ENCODE assay signal across 15 mouse cellular contexts in genomic region chr11:5834506-5834905, GRCm38 (mm10). TPM values are rescaled to one million over a fixed set of nuclear protein-coding genes. Genes with fewer than 3 reads are reported as not detected.
"Had no signal": no experiment of that assay in that cellular context is flagged by ENCODE, and none has a peak within 500 bp of the region (broad histone marks: within the 10 kb centered on the region; RNA-seq: fewer than 3 reads in every experiment).

No protein-coding gene starts in this region.

- H3K27me3 ChIP-seq: limb, embryonic 15.5 days; liver, embryonic 13.5 days; midbrain, embryonic 15.5 days; neural tube, embryonic 13.5 days had no signal

- H3K27ac ChIP-seq: limb, embryonic 15.5 days; liver, embryonic 13.5 days; midbrain, embryonic 10.5 days; midbrain, embryonic 15.5 days; neural tube, embryonic 13.5 days had no signal

- H3K4me2 ChIP-seq: limb, embryonic 15.5 days; liver, embryonic 13.5 days; midbrain, embryonic 15.5 days; neural tube, embryonic 13.5 days had no signal

- DNase-seq: kidney, adult 18-20 months; layer of hippocampus, postnatal 36 days; liver, embryonic 13.5 days; lung, adult 18-20 months; lung, postnatal 10 days; lung, postnatal 4 days; retina, postnatal 1 day; right cerebral cortex, postnatal 4 days; thymus, postnatal 36 days had no signal

- H3K4me3 ChIP-seq: limb, embryonic 15.5 days; liver, embryonic 13.5 days; midbrain, embryonic 10.5 days; midbrain, embryonic 15.5 days; neural tube, embryonic 13.5 days had no signal

- ATAC-seq: midbrain, embryonic 15.5 days had no signal

- H3K9me3 ChIP-seq: limb, embryonic 15.5 days; liver, embryonic 13.5 days; midbrain, embryonic 10.5 days; midbrain, embryonic 15.5 days; neural tube, embryonic 13.5 days had no signal

- H3K9ac ChIP-seq: limb, embryonic 15.5 days; liver, embryonic 13.5 days; midbrain, embryonic 15.5 days; neural tube, embryonic 13.5 days had no signal

RNA-seq across cellular contexts. Expression of gene Aebp1, which starts 27.2 kb away (rescaled TPM):
- total RNA-seq: monocyte, adult 5-6 weeks had no signal

RNA-seq across cellular contexts. Expression of gene Pgam2, which starts 31.0 kb away (rescaled TPM):
- total RNA-seq: megakaryocyte, adult 5-6 weeks had no signal
